Mouse (Mus musculus) spleen, adult 2 months (tissue): ENCODE data around the gene Gas7. TPM values are rescaled to one million over a fixed set of nuclear protein-coding genes. Genes with fewer than 3 reads are reported as not detected.

Experiments used
- DNase-seq, 2 experiments: peaks; one replicate each; pipeline versions ENCODE4 v3.0.0 to v3.0.0-alpha.2; 2012 to 2021; ENCODE audit warnings: low spot score in 2 of 2, low read depth in 1 of 2
- H3K27ac ChIP-seq: fragments of 200-500 bp; 2 replicates; pipeline ENCODE4 v1.5.1; 2012; ENCODE audit warnings: low read length, inconsistent platforms; ENCODE audit not compliant: insufficient read depth
- H3K27me3 ChIP-seq: fragments of 200-500 bp; 2 replicates; pipeline ENCODE4 v1.6.1; 2012; ENCODE audit warnings: mild to moderate bottlenecking, moderate library complexity, low read length, inconsistent platforms; ENCODE audit not compliant: control insufficient read depth, insufficient read depth
- H3K36me3 ChIP-seq: fragments of 200-500 bp; 2 replicates; pipeline ENCODE4 v1.6.1; 2012; ENCODE audit warnings: mild to moderate bottlenecking, low read length, inconsistent platforms; ENCODE audit not compliant: control insufficient read depth, insufficient read depth
- H3K4me1 ChIP-seq: fragments of 200-500 bp; 2 replicates; pipeline ENCODE4 v1.6.1; 2011; ENCODE audit warnings: inconsistent platforms; ENCODE audit not compliant: control insufficient read depth, insufficient read depth, insufficient read length
- H3K4me3 ChIP-seq: fragments of 200-500 bp; 2 replicates; pipeline ENCODE4 v1.5.1; 2011; ENCODE audit warnings: mild to moderate bottlenecking, inconsistent platforms; ENCODE audit not compliant: insufficient read depth, insufficient read length; ENCODE audit errors: extremely low read depth
- CTCF ChIP-seq: fragments of 200-500 bp; IDR thresholded peaks from 2 replicates; pipeline ENCODE4 v1.5.1; 2011; ENCODE audit warnings: mild to moderate bottlenecking, inconsistent platforms; ENCODE audit not compliant: insufficient read depth, insufficient read length, insufficient replicate concordance; ENCODE audit errors: extremely low read depth
- POLR2A ChIP-seq: fragments of 200-500 bp; IDR thresholded peaks from 2 replicates; pipeline ENCODE4 v1.6.1; 2011; ENCODE audit warnings: low read depth, low read length, inconsistent platforms
- WGBS: fragments of 180-500 bp; shearing (Covaris S2); methylation state at CpG from one replicate; pipeline ENCODE4 v1.1.7; 2018; 5-methylcytosine and 5-hydroxymethylcytosine counted together
- polyA plus RNA-seq: library from polyadenylated mRNA; depleted of rRNA; stranded (reverse); fragments of >200 nt; gene quantifications from 2 replicates; pipeline ENCODE4 v1.2.3, GENCODE M21; 2012

Gene Gas7
- polyA plus RNA-seq, 1 experiment = 4.3 TPM

- TF ChIP-seq CTCF = no peak
- TF ChIP-seq POLR2A = no peak
- H3K4me1 ChIP-seq = peaks cover 12% of the 10 kb centered on the region; the same call in 1 of the 2 replicates
- peak in 1 of 2 experiments; percentile 61 for DNase-seq
- no peak overlapping the region for H3K4me3 ChIP-seq
- 0 out of 2 replicates have a peak overlapping the region, but pooled peaks have one; percentile 9 for H3K27ac ChIP-seq
- no peaks in the 10 kb centered on the region for H3K27me3 ChIP-seq
- 2% methylated on average over 9 of the region's 9 CpGs for WGBS
- no peaks in the 10 kb centered on the region for H3K36me3 ChIP-seq
These were observed 133.6 kb downstream of the Gas7 start for GRCm38 (mm10) chr11:67588828-67589314.

DNA sequence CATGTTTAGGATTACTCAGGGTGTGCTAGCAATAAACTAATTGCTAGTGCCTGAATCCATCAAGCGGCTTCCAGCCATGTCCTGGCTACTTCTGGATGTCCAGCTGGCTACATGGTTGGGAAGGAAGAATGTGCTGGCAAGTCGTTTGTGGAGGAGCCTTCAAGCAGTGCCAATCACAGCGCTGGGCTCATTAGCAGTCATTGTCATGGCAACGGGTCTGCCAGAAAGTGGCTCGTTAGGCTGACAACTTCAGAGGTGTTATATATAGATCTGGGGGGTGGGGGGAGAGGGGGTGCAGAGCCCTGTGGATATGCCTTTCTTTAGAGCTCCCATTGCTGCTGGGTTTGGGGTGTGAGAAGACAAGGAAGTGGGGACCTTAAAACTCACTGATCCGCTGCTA, 141.0 kb downstream of the Gas7 start:
- H3K4me3 ChIP-seq = no peak overlapping the region
- no peak overlapping the region for H3K27ac ChIP-seq
- DNase-seq = no peak
- WGBS = 60% methylated on average over 6 of the region's 6 CpGs
- no peaks in the 10 kb centered on the region for H3K27me3 ChIP-seq
- H3K36me3 ChIP-seq = no peaks in the 10 kb centered on the region
- H3K4me1 ChIP-seq = no peaks in the 10 kb centered on the region
- TF ChIP-seq POLR2A (no peak), CTCF (no peak)

DNA sequence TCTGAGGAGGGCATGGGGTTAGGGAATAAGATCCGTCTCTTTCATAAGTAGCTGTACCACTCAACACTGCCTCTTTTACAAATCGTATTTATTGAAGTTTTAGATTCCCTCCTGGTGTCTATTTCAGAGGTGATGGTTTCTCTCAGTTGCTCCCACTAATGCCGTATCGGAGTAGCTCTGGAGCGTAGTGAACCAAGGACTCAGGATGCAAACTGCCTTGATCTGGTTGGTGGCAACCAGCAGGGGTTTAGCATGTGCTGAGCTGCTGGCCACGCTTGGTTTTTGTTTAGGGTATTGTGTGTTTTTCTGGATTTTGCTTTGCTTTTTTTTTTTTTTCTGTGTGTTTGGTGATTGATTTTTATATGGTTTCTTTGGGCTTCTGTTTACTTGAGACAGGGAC, 141.6 kb downstream of the Gas7 start:
- no peak overlapping the region for H3K27ac ChIP-seq
- 94% methylated on average over 6 of the region's 6 CpGs for WGBS
- H3K27me3 ChIP-seq = no peaks in the 10 kb centered on the region
- H3K4me1 ChIP-seq = no peaks in the 10 kb centered on the region
- TF ChIP-seq POLR2A = no peak
- no peak for TF ChIP-seq CTCF
- no peak for DNase-seq
- H3K36me3 ChIP-seq = no peaks in the 10 kb centered on the region
- no peak overlapping the region for H3K4me3 ChIP-seq

- WGBS = 92% methylated on average over 7 of the region's 7 CpGs
- H3K36me3 ChIP-seq = no peaks in the 10 kb centered on the region
- no peak for DNase-seq
- H3K27me3 ChIP-seq = no peaks in the 10 kb centered on the region
- no peak for TF ChIP-seq POLR2A
- no peak for TF ChIP-seq CTCF
- H3K4me3 ChIP-seq = no peak overlapping the region
- H3K4me1 ChIP-seq = no peaks in the 10 kb centered on the region
- no peak overlapping the region for H3K27ac ChIP-seq
These were observed 142.2 kb downstream of the Gas7 start for GRCm38 (mm10) chr11:67597388-67597787.

DNA sequence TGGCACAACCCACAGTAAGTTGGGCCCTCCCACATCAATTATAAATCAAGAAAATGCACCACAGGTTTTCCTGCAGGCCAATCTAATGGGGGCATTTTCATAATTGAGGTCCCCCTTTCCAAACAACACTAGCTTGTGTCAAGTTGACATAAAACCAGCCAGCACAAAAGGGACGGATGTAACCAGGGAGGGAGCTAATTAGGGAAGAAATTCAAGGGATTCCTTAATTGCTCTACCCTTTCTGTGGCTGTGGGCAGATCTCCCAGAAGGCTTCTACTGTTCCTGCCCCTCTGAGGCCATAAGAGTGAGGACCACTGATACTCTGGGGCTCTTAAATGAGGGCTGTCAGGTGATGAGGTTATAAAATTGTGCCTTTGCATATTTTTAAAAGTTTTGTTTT, 143.9 kb downstream of the Gas7 start:
- Histone ChIP-seq H3K4me3 (no peak overlapping the region), H3K27me3 (no peaks in the 10 kb centered on the region), H3K36me3 (no peaks in the 10 kb centered on the region), H3K4me1 (peaks cover 2% of the 10 kb centered on the region; the same call in 1 of the 2 replicates), H3K27ac (no peak overlapping the region)
- no peak for TF ChIP-seq POLR2A
- no peak for TF ChIP-seq CTCF
- WGBS = 87% methylated on average over 1 of the region's 1 CpGs
- DNase-seq = no peak

- TF ChIP-seq POLR2A (no peak), CTCF (no peak)
- no peak overlapping the region for H3K27ac ChIP-seq
- no peaks in the 10 kb centered on the region for H3K36me3 ChIP-seq
- no peaks in the 10 kb centered on the region for H3K27me3 ChIP-seq
- no peak overlapping the region for H3K4me3 ChIP-seq
- 80% methylated on average over 8 of the region's 8 CpGs for WGBS
- DNase-seq = no peak
- peaks cover 7% of the 10 kb centered on the region; the same call in 1 of the 2 replicates for H3K4me1 ChIP-seq
These were observed 145.6 kb downstream of the Gas7 start for GRCm38 (mm10) chr11:67600710-67601430.
